Mouse (Mus musculus) liver, embryonic 14.5 days (tissue): Measurements from ENCODE around the gene Psma5.

Experiments used
- CTCF ChIP-seq: IDR thresholded peaks from 2 replicates; pipeline ENCODE4 v1.5.1; 2016; ENCODE audit warnings: antibody characterized with exemption, low read depth, control low read depth
- EP300 ChIP-seq: IDR thresholded peaks from 2 replicates; pipeline ENCODE4 v1.6.1; 2016; ENCODE audit warnings: antibody characterized with exemption, low read depth

DNA sequence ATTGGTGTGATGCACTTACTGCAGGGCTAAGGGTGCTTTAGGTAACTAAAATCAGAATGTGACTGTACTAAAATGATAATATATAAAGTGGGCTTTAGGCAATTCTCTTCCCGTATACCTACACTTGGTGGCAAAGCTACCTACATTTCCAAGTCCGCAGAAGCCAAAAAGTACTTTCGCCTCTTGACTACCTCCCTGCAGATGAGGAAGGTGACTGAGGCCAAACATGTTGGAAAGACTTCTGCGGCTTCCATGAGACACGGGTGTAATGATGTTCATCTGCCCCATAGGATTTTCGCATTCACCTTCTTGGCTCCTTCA, 26.5 kb downstream of the Psma5 start:
- TF ChIP-seq CTCF (no peak), EP300 (no peak)
